Mouse (Mus musculus) cerebellum, postnatal 14 days (tissue): Measurements from ENCODE around the gene Fndc3a.
A peak's percentile ranks its signal among the peaks of the same experiment; 100 is the strongest.

Source experiments
- DNase-seq, 2 experiments: peaks; one replicate each; pipeline ENCODE4 v3.0.0; 2021; ENCODE audit warnings: mixed read lengths in 2 of 2

Gene Fndc3a

GRCm38 (mm10) chr14:72532028-72532917 lies 177.5 kb downstream of the Fndc3a start:
- DNase-seq, result peak; percentile 59 to 72

DNA sequence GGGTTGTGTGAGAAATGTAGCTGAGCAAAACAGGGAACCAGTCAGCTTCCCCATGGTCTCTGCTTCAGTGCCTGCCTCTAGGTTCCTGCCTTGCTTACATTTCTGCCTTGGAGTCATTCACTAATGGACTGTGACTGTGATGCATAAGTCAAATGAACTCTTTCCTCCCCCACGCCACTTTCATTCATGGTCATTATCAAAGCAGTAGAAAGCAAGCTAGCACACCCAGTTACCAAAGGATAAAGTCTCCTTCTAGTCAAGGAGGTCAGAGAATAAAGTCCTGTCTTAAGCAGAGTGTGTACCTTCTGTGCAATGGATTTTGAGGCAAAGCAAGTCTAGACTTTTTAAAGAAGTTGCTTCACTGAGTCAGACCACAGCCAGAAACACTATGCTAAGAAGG lies 182.7 kb downstream of the Fndc3a start:
- DNase-seq, result no peak

DNA sequence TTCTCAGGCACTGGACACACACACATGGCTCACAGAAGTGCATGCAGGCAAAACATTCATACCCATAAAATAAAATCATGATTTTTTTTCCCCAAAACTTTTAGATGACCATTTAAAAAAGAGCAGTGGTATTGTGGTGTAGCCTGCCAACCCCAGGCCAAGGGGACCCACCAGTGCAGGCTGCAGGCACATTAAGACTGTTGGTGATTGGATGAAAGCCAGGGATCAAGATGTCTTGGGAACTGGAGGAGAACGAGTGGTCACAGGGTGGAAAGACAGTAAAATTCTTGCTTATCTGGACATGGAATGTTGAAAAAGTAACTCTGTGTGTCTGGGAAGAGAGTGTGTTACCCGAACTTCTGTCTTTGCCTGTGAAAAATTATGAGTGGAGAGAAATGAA lies 190.2 kb downstream of the Fndc3a start:
- DNase-seq, result no peak

GRCm38 (mm10) chr14:72518786-72519185 lies 191.0 kb downstream of the Fndc3a start:
- DNase-seq, result no peak

- peak; percentile 83 to 84 for DNase-seq
Measured at GRCm38 (mm10) chr14:72516376-72516775, 193.4 kb downstream of the Fndc3a start.

GRCm38 (mm10) chr14:72506723-72507420 lies 202.9 kb downstream of the Fndc3a start:
- no peak for DNase-seq

DNA sequence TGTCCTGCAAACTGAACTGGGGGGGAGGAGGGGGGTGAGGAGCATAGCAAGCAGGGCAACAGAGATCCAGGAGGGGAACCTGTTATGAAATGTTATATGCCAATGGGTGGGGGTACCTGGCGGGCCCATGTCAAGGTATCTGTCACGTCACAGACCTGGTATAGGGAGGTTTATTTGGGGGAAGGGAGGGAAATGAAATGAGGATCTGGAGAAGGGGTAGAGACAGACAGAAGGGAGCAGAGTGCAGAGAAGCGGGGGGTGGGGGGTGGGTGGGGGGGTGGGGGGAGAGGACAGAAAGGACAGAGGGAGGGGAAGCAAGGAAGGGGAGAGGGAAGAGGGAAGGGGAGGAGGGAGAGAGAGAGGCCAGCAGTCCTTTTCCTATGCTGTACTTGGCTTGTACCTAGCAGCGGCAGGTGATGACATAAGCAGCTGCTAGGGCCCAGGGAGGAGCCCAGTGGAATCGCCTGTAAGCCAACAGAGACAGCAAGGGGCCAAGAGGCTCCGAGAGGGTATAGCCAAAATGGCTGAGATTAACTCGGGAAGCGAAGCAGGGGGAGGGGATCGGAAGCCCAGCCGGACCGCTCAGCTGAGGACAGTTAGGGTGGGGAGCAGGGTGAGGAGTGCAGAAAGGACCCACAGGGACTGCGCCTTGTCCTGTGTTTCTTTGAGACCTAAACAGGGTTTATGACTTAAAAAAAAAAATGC lies 203.6 kb downstream of the Fndc3a start:
- peak; percentile 20 to 33 for DNase-seq

- DNase-seq, result no peak
Measured at GRCm38 (mm10) chr14:72504985-72505384, 204.8 kb downstream of the Fndc3a start.

- no peak for DNase-seq
Measured at GRCm38 (mm10) chr14:72503241-72503640, 206.6 kb downstream of the Fndc3a start.

DNA sequence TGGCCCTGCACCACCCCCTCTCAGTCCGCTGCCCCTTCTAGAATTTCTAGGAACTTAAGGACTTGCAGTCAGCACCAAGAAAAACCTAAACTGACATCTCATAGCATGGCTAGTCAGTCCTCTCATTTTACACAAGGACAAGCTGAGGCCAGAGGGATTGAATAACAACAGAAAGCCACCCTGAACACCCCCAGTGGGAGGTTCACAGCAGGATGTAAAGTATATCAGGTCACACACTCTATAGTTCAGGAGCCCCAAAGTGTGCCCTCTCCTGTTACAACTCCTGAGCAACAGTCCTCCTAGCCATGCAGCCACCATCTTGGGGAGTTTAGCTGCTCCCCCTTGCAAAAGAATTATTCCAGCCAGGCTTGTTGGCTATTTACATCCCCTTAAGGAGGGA lies 216.0 kb downstream of the Fndc3a start:
- DNase-seq, result no peak

GRCm38 (mm10) chr14:72491738-72492137 lies 218.1 kb downstream of the Fndc3a start, which contains the start of gene Gm9195:
TSS of gene Gm9195 (minus strand) at chr14:72491838.
- peak in 1 of 2 experiments; percentile 10 for DNase-seq

GRCm38 (mm10) chr14:72490367-72490766 lies 219.4 kb downstream of the Fndc3a start:
- DNase-seq, result no peak
